Mouse (Mus musculus) erythroblast, embryonic 14.5 days (primary cell): ENCODE measurements around the gene Twsg1.

Source experiments
- GATA1 ChIP-seq: IDR thresholded peaks from 2 replicates; pipeline ENCODE4 v1.6.1; 2012; ENCODE audit warnings: low read length, inconsistent platforms, mixed read lengths
- TAL1 ChIP-seq: IDR thresholded peaks from 3 replicates; pipeline ENCODE4 v1.6.1; 2012; ENCODE audit warnings: low read length, inconsistent platforms, mixed read lengths

DNA sequence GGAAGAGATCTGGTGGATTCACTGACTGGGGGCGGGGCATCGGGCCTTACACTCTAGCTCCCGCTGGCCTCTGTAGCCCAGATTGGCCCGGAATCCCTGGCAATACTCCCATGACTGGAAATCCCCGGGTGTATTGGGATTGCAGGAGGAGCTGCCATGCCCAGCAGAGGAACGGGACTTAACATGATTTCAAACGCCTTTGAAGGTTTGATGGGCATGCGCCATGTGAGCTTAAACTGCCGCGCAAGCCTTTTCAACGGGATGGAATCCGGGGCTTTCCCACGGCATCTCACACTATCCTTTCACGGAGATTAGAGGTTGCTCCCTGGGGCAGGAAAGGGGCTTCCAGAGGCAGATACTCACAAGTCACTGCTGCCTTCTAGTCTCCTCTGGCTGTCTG lies 45.8 kb downstream of the Twsg1 start:
- TF ChIP-seq TAL1 (no peak), GATA1 (no peak)
